Mouse (Mus musculus) cortical plate, adult 2 months (tissue): ENCODE data around the gene Gm20532. TPM values are rescaled to one million over a fixed set of nuclear protein-coding genes. Genes with fewer than 3 reads are reported as not detected.
"Not testable (repeated sequence)": the region's sequence is repeated elsewhere in the genome, so short reads cannot be mapped to it uniquely, and the experiment has no call there.

Experiments
- H3K27ac ChIP-seq: fragments of 200-500 bp; 2 replicates; pipeline ENCODE4 v1.5.1; 2012; ENCODE audit warnings: low read length, control low read depth, inconsistent platforms; ENCODE audit not compliant: insufficient read depth
- H3K4me1 ChIP-seq: fragments of 200-500 bp; 2 replicates; pipeline ENCODE4 v1.6.1; 2011; ENCODE audit warnings: low read length; ENCODE audit not compliant: control insufficient read depth, insufficient read depth
- H3K4me3 ChIP-seq: fragments of 200-500 bp; 2 replicates; pipeline ENCODE4 v1.5.1; 2011; ENCODE audit warnings: mild to moderate bottlenecking, low read length, control low read depth; ENCODE audit not compliant: insufficient read depth
- CTCF ChIP-seq: fragments of 200-500 bp; IDR thresholded peaks from 2 replicates; pipeline ENCODE4 v1.5.1; 2011; ENCODE audit warnings: mild to moderate bottlenecking, control low read depth, low read length; ENCODE audit not compliant: insufficient read depth; ENCODE audit errors: extremely low read depth
- POLR2A ChIP-seq: fragments of 200-500 bp; IDR thresholded peaks from 2 replicates; pipeline ENCODE4 v1.6.1; 2011; ENCODE audit warnings: mild to moderate bottlenecking, low read length, control low read depth; ENCODE audit not compliant: insufficient read depth; ENCODE audit errors: extremely low read depth
- polyA plus RNA-seq: library from polyadenylated mRNA; depleted of rRNA; stranded (reverse); fragments of >200 nt; gene quantifications from 2 replicates; pipeline ENCODE4 v1.2.3, GENCODE M21; 2012; rRNA removed

Gene Gm20532
- polyA plus RNA-seq, 1 experiment, result not detected

DNA sequence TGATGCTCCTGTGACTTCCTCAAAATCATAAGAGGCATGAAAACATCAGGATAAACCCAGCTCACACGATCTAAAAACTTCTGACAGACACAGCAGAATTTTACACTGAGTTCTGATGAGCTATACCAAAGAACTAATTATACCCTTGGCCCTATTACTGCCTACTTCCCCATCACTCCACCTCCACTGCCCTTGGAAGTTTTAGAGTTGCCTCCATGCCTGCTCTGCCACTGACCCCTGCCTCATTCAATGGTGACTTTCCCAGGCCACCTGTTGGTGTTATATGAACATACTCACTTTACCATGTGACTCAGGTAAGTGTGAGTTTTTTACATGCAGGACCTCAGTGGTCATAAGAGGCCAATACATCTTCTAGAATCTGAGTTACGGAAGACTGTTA is 71.0 kb downstream of the Gm20532 start:
- Histone ChIP-seq H3K4me1 (no peaks in the 10 kb centered on the region), H3K4me3 (no peak overlapping the region), H3K27ac (no peak overlapping the region)
- TF ChIP-seq POLR2A, result no peak
- TF ChIP-seq CTCF, result no peak

DNA sequence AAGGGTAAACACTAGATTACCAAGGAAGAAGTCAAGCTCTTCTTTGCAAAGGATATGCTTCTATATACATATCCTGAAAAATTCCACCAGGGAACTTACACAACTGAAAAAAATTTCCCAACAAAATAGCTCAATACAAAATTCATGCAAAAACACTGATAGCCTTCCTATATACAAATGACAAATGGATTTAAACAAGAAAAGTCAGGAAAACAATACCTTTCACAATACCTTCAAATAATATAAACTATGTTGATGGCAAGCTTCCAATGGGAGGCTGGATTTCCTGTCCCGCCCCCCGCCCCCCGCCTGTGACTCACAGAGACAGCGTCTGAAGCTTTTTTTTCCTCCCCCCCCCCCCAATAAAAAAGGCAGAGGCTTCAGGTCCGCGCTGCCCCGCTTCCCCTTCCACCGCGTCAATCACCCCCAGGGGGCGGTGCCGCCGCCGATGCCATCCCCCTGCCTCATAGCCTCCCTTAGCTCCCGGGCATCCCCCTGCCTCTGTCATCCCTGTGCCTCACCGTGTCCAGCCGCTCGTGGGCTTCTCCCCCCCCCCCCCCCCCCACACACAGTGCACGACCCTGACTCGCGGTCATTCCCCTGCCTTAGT is 74.8 kb downstream of the Gm20532 start:
- Histone ChIP-seq H3K4me3 (no peak overlapping the region), H3K27ac (no peak overlapping the region), H3K4me1 (no peaks in the 10 kb centered on the region)
- no peak for TF ChIP-seq POLR2A
- TF ChIP-seq CTCF, result no peak

DNA sequence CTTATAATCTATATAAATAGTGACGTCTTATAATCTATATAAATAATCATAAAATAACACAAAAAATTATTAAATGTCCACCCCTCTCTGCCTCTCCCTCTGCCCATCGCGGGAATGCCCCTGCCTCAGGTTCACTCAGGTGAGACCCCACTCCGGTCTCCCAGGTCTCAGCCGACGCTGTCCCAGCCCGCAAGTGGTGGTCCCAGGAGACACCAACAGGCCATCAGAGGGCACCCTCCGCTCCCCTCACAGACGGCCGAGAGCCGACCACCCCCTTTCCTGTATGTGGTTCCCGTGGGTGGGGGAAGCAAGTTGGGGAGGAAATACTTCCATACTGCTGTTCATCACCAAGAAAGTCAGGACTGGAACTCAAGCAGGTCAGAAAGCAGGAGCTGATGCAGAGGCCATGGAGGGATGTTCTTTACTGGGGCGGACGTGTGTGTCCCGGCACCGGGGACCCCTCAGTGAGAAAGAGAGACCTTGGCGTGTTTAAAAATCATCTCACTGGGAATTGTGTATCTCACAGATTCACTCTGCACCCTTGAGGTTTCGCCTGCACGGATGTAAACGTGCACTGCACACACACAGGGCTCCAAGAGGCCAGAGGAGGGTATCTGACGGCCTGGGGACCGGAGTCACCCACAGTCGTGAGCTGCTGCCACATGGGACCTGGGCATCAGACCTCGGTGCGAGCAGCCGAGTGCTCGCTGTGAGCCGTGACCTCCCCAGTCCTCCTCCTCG is 75.5 kb downstream of the Gm20532 start:
- H3K4me3 ChIP-seq, result no peak overlapping the region
- TF ChIP-seq POLR2A (no peak), CTCF (no peak)
- H3K4me1 ChIP-seq, result no peaks in the 10 kb centered on the region
- H3K27ac ChIP-seq, result no peak overlapping the region

DNA sequence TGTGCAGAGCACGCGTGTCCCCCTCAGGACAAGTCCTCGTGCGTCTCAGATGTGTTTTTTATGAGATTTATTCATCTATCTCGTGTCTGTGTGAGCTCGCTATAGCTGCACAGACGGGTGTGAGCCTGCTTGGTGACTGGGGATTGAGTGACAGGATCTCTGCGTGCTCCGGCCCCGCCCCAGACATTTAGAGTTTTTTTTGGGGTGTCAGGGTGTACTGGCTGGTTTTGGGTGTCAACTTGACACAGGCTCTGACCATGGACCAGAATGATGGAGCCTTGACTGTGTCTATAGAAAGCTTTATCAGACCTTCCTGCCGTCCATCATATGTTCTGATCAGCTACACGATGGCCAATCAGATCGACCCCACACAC is 76.1 kb downstream of the Gm20532 start:
- no peak overlapping the region for H3K27ac ChIP-seq
- no peaks in the 10 kb centered on the region for H3K4me1 ChIP-seq
- no peak for TF ChIP-seq POLR2A
- TF ChIP-seq CTCF, result no peak
- no peak overlapping the region for H3K4me3 ChIP-seq

DNA sequence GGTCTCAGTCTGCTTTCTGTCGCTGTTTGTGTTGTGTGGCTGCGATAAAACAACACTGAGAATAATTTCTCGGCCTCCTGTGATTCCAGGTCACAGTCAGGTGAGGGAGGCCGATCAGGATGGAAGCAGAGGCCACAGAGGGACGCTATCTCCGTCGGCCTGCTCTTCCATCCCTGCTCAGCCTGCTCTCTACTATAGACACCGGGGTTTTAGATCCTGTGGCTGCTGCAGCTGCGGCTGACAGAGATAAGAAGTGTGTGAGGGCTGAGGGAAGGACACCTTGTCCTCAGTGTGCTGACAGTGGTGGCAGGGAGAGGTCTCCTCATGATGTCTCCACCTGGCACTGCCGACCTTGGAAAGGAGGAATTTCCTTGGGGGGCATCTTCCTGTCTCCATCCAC is 76.7 kb downstream of the Gm20532 start:
- Histone ChIP-seq H3K27ac (no peak overlapping the region), H3K4me3 (no peak overlapping the region), H3K4me1 (no peaks in the 10 kb centered on the region)
- TF ChIP-seq CTCF, result no peak
- TF ChIP-seq POLR2A, result no peak

DNA sequence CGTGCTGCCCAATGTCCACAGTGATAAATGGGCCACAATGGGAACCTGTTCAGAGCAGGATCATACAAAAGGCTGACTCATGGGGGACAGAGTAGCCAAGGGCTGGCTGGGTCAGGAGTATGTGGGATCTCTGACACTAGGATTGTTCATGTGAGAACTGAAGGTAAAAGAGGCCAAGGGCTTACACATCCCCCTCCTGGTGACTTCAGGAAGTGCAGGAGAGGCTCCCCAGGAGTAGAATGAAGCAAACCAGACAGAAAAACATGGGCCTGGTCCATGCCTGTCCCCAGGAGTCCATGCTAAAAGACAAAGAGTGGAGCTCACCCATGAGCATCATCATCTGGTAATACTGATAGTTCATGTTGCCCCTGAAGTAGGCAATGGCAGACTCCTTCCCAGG is 77.1 kb downstream of the Gm20532 start:
- H3K27ac ChIP-seq, H3K4me1 ChIP-seq, H3K4me3 ChIP-seq: not testable (repeated sequence)
- peak; percentile 13; the same call in 1 of the 2 replicates for TF ChIP-seq CTCF

DNA sequence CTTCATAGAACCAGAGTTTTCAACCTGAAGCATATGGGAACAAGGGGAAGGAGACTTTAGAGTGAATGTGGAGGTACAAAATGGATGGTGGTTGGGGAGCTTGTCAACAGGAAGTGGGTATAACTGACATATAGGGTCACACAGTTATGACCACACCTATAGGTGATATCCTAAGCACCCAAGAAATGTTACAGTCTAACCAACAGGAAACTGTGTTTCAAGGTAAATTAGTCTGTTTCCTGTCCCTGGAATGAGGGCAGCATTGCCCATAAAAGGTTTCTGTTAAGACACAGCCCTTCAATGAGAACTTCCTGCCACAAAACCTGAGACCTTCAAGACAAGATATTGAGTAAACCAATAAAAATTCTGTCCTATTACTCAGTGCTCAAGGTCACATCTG is 82.3 kb downstream of the Gm20532 start:
- TF ChIP-seq CTCF (no peak), POLR2A (no peak)
- no peak overlapping the region for H3K27ac ChIP-seq
- H3K4me3 ChIP-seq, result no peak overlapping the region
- H3K4me1 ChIP-seq, result no peaks in the 10 kb centered on the region

DNA sequence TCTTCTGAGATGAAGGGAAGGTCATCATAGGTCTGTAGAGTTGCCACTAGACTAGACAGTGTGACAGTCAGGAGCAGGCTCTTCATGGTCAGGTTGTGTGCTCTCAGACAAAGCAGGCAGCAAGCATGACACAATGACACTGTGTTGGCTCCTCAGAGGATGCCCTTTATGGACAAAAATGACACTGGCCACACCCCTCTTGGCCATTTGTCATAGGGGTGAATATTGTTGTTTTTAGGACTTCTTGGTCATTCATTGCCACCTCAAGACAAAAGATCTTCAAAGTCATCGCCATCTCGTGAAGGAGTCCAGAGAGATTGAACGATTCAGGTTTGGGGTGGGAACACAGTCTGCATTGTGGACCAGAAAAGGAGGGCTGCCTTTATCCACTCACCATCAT is 84.7 kb downstream of the Gm20532 start, which contains the start of gene Lcn4:
Gene Lcn4 (minus strand): TSS at position 101 of the 400 bp plus-strand sequence.
- Histone ChIP-seq H3K4me1 (no peaks in the 10 kb centered on the region), H3K4me3 (no peak within 1 kb of the TSS), H3K27ac (no peak within 1 kb of the TSS)
- TF ChIP-seq CTCF, result no peak
- TF ChIP-seq POLR2A, result no peak

Other genes with a start within 250 kb of the Gm20532 start
- gene Dnlz, start 234.5 kb upstream of the Gm20532 start, polyA plus RNA-seq, result 37.9 and 38.0 TPM in 2 replicates
- 5.2 and 5.3 TPM in 2 replicates for gene Card9, start 225.7 kb upstream of the Gm20532 start, polyA plus RNA-seq
- gene Snapc4, start 206.0 kb upstream of the Gm20532 start, polyA plus RNA-seq, result 81.7 and 92.4 TPM in 2 replicates
- 284 and 325 TPM in 2 replicates for gene Entr1, start 197.3 kb upstream of the Gm20532 start, polyA plus RNA-seq
- gene Pmpca, start 197.3 kb upstream of the Gm20532 start, polyA plus RNA-seq, result 102 TPM in 2 replicates
- 28.7 and 32.6 TPM in 2 replicates for gene Inpp5e, start 177.4 kb upstream of the Gm20532 start, polyA plus RNA-seq
- 30.6 and 32.2 TPM in 2 replicates for gene Sec16a, start 141.4 kb upstream of the Gm20532 start, polyA plus RNA-seq
- 10.9 and 11.1 TPM in 2 replicates for gene Notch1, start 70.0 kb upstream of the Gm20532 start, polyA plus RNA-seq
- gene Egfl7, start 6.6 kb upstream of the Gm20532 start, polyA plus RNA-seq, result 137 and 145 TPM in 2 replicates
- 2.3 TPM in 2 replicates for gene Agpat2, start 17.8 kb downstream of the Gm20532 start, polyA plus RNA-seq
- gene Fam69b, start 41.8 kb downstream of the Gm20532 start, polyA plus RNA-seq, result 88.8 and 95.7 TPM in 2 replicates
- gene Lcn4, start 84.6 kb downstream of the Gm20532 start, polyA plus RNA-seq, result not detected in 2 replicates